Mouse (Mus musculus) right cerebral cortex, adult 2 months (tissue): ENCODE data around the gene Pon1.

Experiments
- DNase-seq, 2 experiments: peaks; one replicate each; pipeline ENCODE4 v3.0.0; 2021 to 2022; ENCODE audit warnings: low spot score in 2 of 2

Pon1 gene

GRCm38 (mm10) chr6:5134986-5135385 lies 58.8 kb downstream of the Pon1 start:
- DNase-seq = no peak

GRCm38 (mm10) chr6:5129364-5130093 lies 64.2 kb downstream of the Pon1 start:
- no peak for DNase-seq

DNA sequence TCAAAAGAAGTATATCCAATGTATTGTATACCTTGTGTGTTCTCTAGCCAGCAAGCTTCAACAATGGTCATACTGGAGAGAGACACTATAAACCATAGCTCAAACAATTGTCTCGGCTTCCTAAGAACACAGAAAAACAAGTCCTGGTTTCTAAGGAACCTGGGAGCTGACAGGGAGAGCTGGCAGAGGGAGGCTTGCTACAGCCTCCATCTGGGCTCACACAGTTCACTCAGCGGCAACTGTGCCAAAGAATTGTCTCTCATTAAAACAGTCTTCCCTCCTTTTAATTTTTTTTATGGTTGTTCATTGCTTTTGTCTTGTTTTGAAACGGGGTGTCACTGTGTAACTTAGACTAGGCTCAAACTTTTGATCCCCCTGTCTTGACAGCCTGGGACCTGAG lies 73.5 kb downstream of the Pon1 start:
- no peak for DNase-seq

- no peak for DNase-seq
These were observed 74.4 kb downstream of the Pon1 start for GRCm38 (mm10) chr6:5119181-5119910.
